Mouse (Mus musculus): Measurements from ENCODE around the gene Hsd11b2.

Hsd11b2 gene

DNA sequence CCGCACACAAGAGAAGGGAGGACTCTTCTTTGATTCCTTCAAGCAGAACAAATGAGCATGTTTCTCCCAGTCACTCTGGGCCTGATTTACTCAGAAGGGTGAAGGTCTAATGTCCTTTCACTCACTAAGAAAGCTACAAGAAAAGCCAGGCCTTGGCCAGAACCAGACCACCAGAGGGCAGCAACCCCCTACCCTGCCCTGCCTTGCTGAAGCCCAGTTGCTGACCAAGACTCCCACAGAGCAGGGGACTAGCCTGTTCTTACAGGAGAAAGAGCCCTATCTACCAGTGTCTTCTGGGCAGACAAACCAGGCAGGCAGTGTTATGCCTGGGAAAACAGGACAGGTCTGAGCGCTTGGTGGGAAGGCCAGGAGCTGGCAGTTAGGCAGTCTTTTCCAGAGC, 34.2 kb upstream of the Hsd11b2 start:
- no peak for DNase-seq (ENCODE audit: low read depth)

DNA sequence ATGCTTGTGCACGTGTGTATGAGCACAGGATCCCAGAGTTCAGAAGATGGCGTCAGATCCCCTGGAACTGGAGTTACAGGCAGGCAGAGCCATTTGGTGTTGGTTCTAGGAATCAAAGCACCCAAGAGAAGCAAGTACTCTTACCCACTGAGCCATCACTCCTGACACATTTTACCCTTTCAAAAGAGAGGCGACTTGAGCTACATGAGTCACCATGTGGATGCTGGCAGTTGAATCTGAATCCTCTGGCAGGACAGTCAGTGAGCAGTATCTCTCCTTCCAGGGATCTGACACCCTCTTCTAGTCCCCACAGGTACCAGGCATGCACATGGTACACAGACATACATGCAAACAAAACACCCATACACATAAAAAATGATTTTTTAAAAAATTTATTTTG, 30.5 kb upstream of the Hsd11b2 start:
- no peak for DNase-seq (ENCODE audit: low read depth)

DNA sequence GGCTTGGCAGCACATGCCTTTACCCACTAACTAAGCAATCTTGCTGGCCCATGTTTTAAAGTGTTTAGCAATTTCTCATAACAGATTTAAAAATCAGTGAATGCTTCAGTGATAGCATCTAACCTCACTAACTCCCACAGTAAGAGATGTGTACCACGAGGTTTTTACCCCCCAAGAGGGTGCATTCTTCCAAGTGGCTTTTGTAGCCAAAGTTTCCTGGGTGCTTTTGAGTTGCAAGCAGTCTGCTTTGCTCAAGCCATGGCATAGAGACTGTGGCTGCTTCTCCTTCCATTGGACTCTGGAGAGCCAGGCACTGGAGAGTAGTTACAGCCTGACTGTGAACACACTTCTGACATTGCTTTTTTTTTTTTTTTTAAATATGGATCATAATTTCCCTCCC, 29.3 kb upstream of the Hsd11b2 start:
- DNase-seq (ENCODE audit: low read depth), result no peak

DNA sequence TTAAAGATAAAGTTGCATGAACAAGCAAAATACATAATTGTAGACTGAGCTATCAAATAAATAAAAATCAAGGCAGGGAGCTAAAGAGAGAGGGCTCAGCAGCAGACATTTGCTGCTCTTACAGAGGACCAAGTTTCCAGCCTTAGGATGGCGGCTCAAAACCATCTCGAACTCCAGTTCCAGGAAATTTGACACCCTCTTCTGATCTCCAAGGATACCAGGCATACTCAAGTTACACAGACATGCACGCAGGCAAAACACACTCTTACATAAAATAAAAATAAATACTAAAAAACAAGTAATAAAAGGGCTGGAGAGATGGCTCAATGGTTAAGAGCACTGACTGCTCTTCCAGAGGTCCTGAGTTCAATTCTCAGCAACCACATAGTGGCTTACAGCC, 25.1 kb upstream of the Hsd11b2 start:
- no peak for DNase-seq (ENCODE audit: low read depth)

DNA sequence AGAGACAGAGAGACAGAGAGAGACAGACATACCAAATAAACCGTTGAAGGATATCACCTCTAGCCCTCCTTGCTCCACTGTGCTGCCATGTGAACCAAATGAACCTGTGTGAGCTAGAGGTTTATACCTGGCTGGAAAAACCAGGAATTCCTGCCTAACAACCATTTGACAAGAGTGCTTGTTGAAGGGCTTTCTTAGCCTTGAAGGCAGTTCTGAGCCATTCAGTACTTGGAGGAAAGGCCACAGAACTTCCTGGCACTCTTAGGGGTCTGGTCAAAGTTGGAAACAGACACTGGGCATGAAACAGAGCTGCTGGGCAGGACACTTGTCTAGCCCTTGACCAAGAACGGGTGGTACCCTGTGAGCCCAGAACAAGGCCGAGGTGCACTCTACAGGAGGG, 24.0 kb upstream of the Hsd11b2 start:
- DNase-seq (ENCODE audit: low read depth), result no peak

DNA sequence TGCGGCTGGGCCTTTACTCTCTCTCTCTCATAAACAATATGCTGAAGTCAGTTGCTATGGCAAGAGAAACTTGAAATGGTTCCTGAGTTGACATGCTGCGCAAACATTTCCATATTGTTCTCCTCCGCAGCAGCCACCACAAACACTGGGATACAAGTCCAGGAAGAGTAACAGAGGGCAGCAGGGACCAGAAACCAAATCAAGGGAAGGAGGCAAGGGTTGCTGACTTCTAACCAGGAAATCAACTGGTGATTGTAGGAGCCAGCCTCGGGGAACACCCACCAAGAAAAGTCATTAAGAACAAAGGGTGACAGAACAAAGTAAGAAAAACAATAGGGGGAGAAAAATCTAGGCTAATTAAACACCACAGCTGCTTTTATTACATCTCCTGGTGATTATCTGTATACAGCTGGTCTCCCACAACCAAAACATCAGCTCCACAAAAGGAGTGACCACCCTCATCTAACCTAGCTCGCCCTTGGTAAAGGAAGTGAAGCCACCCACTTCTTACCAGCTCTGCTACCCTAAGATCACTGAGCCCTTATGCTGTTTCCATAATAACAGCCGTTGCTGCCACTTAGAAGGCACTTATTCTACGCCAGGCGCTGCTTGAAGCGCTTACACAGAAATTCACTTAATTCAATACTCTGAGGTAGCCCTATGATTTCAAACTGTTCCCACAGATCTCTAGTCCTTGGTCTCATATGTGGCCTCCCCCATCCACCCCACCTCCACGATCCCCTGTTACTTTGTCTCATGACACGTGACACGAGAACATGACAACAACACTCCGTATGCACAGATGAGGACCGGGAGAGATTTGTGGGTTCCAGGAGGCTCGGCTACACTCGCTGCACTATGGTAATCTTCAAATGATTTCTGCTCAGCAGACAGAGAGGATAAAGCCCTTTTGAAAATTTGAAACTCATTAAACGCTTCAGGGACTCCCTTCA, 22.9 kb upstream of the Hsd11b2 start:
- DNase-seq (ENCODE audit: low read depth), result no peak

DNA sequence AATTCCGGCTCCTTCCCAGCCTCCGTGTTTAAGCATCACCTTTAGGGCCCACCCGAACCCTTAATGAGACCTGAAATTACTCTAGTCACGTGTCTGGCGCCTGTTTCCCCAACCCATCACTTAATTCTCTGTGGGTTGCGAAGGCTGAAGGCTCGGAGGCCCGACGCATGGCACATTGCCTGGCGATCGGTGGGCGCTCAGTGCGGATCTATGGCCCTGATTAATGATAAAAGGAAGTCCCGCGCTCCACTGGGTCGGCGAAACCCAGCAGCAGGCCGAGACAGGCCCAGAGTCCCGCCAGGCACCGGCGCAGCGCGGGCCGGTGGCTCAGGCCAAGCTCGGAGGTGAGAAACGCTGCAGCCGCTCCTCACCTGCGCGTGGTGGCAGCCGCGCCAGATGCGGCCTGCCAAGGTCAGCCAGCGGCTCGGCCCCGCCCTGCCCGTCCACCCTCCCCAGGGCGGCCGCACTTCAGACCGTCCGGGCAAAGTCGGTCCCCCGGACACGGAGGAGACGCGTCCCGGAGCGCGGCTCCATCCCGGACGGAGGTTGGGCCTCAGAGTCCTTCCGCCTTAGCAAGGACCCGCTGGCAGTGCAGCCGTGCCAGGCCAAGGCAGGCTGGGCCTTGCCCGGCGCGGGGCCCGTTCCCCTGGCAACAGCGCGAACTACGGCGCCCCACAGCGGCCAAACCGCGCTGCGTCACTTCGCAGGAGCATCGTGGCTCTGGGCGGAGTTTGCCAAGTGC, 21.9 kb upstream of the Hsd11b2 start, which contains the start of gene Zdhhc1:
Gene Zdhhc1 (minus strand): TSS at position 464 of the 742 bp plus-strand sequence.
- no peak for DNase-seq (ENCODE audit: low read depth)

DNA sequence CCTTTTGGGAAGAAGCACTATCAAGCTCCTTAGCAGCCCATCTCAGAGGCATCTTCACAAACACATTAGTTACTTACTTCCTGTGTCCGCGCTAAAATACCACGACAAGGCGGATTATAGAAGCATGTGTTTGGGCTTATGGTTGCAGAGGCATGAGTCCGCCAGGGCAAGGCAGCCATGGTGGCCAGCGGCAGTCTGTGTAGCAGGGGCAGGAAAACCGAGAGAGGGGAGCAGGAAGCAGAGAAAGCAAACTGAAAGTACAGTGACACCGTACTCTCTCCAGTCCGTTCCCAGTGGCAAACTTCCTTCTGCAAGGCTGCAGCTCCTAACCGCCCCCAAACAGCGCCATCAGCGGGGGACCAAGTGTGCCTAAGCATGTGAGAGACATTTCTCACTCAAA, 18.8 kb upstream of the Hsd11b2 start:
- DNase-seq (ENCODE audit: low read depth), result no peak

DNA sequence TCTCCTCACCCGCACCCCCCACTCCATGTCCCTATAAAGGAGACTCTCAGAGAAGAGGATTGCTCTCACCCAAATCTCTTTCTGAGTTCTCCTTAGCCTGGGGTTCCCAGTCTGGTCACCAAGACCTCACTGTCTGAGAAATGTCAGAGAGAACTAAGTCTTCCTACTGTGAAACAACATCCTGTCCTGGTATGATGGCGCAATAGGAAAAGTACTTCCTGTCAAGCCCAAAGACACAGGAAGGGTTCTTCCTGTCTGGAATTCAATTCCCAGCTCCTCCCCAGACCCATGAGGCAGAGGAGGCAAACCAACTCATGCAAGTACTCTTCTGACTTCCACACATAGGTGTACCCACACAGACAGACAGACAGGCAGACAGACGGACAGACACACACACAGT, 13.9 kb upstream of the Hsd11b2 start:
- no peak for DNase-seq (ENCODE audit: low read depth)

DNA sequence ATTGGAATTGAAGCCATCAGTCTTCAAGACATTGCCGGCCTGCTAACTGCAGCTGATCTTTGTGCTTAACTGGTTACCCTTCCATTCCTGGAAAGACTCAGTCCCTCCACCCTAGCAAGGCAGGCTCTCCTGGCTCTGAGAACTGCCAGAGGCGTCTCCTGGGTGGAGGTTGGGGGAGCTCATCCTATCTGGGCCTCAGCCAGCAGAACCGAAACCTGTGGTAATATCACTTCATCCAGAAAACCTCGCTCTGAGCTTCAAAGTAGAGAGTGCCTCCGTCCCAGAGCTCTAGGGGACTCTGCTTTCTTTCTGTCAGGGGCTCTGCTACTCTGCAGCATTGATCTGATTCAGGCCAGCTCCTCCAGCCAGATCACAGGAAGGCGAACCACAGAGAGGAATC, 11.6 kb upstream of the Hsd11b2 start:
- no peak for DNase-seq (ENCODE audit: low read depth)

DNA sequence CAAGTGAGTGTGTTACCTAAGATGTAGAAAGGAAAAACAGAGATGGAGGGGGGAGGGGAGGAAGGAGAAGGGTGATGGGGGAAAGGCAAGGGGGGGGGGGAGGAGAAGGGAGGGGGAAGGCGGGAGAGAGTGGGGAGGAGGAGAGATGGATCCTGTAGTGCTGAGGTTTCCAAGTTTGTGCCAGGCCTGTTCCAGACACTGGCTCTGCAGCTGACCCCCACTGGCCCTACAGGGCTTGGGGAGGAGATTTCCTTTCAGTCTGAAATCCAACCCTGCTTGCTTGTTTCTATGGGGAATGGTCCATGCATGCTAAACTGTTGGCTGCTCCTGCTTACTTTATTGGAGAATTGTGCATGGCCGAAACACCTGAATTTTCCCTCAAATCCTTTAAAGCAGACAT, 9.8 kb upstream of the Hsd11b2 start:
- DNase-seq (ENCODE audit: low read depth), result no peak

DNA sequence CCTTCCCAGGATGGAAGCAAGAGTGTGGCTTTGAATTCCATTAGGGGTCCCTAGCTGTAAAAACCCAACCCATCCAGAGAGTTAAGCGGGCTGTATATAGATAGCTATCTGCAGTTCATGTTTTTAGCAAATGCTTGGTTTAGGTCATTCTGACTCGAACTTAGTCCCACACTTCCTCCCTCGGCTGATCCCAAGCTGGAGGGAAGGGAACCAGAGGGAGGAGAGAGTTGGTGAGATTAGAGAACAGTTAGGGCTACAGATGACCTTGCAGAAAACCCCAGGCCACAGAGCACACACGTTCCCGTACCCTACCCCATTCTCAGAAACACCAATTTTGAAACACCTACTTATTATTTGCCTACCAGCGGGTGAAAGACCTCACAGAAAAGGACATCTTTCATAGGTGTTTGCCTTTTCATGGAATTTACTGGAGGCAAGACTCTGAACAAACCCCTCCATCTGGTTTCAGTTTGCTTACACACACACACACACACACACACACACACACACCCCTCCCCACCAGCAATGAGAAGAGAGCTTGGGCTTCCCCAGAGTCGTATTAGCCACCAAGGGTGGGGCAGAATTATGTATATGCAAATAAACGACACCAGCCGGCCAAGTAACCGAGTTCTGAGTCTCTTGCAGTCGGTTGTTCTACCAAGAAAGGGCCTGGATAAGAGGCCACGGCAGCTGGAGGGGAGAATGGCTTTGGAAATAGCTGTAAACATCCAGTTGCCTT, 8.4 kb upstream of the Hsd11b2 start:
- no peak for DNase-seq (ENCODE audit: low read depth)

DNA sequence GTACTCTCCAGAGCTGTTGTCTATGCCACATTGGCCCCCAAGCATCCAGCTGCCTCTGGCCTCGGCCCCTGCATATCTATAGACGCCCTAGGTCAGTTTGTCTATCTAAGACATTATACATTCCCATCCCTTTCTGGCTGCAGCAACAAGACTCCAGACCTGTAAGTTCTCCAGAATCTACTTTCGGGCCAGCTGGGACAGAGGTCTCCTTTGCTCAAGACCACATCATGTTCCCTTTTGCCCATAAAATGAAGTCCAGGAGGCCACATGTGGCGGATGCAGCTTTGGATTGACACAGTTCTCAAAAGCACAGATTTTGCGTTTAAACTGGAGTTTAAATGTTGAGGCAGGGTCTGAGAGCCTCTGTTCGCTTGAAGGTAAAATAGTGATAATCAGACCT, 4.4 kb upstream of the Hsd11b2 start:
- no peak for DNase-seq (ENCODE audit: low read depth)

DNA sequence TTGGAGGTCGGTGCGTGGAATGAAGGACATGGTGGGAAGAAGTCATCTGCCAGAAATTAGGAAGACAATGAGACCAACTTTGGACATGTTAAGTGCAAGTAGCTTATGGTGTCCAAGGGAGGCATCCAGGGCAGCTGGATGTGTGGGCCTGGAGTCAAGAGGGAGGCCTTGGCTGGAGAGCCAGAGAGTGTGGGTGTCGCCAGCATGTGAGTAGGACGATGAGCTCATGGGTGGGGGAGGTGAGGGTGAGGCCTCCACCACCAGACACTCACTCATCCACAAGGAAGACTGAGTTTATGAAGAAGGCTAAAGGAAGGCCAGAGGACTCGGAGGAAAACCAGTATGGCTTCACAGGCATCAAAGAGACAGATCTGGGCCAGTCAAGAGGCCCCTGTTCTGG, 3.9 kb upstream of the Hsd11b2 start:
- DNase-seq (ENCODE audit: low read depth), result no peak

DNA sequence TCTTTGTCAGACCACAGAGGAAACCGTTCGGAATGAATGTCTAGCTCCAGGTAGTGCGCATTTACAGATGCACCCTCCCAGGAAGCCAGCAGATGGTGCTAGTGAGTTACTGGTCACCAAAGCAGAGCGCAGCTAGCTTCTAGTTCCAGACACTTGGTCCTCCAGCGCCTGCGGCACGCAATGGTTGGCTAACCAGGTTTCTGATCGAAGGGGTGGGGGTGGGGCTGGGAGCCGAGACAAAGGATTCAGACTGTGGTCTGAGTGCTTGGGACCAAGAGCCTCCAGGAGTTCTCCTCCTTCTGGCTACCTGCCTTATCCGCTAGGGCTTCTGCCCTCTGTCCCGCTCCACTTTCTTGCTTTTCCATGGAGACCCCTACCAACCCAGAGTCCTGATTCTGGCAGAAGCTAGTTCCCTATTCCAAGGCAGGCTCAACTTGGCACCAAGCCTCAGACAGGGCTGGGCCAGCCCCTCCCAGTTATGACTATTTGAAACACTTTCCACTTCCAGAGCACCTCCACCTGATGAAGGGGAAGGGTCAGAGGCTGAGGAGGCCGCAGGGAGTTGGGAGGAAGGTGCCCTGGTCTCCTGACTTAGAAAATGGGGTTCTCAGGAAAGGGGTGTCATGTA, 2.4 kb upstream of the Hsd11b2 start:
- DNase-seq (ENCODE audit: low read depth), result peak; percentile 63

DNA sequence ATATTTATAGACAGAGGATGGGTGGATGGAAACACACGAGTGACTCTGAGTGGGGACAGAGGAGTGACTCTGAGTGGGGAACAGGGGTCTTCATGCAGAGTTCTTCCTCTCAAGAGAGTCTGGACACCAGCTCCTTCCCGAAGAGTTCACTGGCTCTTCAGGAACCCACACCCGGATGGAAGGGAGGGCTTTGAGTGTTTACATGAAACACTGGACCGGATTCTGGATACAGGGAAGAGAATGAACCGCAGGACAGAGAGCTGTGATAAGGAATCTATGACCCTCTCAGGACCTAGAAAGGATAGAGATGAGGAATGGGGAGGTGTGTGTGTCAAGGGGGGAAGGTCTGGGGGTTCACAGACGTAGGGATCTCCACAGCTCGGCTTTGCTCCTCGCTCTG, 1.2 kb upstream of the Hsd11b2 start:
- no peak for DNase-seq (ENCODE audit: low read depth)

DNA sequence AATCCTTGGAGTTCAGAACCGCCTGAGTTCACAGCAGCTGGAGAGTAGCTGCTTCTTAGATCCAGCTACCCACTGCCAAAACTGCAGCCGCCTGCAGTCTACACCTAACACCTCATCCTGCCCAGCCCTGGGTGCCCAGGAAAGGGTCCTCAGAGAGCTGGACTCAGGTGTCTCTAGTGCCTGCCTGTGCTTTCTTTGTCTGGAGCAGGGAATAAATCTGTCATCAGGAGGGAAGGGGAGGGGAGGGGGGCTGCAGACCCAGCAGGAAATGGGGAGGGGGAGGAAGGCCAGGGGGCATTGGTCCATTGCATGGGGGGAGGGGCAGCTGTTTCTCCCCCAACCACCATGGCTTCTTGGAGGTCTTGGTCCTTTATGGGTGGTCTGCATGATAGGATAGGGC, 1.0 kb downstream of the Hsd11b2 start:
- no peak for DNase-seq (ENCODE audit: low read depth)

DNA sequence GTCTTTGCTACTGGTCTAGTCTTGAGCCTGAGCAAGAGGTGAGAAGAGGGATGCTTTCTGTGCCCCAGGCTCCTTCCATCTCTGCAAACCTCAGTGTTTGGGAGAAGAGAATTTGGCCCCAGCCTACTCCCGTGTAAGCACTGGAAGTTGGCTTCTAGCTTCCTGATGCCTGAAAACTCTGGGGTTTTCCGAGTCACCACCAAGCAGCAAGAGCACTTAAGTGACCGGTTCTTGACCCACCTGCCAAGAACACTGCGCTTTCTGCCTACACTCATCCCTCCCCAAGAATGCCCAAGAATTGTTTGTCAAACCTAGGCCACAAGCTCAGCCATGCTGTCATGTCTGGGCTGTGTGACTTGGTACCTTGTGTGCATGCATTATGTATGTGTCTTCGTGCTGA, 2.0 kb downstream of the Hsd11b2 start:
- DNase-seq (ENCODE audit: low read depth), result no peak

DNA sequence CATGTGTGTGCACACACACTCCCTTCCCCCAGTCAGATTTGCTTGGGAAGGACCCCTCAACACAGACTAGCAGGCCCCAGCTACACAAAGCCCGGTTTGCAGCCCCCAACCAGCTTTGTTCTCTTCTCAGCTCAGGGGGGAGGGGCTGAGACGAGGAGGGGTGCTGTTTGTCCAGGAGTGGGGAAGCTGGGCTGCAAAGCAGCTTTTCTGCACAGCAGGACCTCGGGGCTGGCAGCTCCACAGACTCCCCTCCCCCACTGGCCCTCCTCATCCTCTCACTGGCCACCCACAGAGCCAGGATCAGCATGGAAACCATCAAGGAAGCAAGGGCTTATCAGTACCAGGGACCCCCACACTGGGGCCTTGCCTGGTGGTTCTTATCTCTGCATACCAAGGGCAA, 2.5 kb downstream of the Hsd11b2 start:
- no peak for DNase-seq (ENCODE audit: low read depth)

DNA sequence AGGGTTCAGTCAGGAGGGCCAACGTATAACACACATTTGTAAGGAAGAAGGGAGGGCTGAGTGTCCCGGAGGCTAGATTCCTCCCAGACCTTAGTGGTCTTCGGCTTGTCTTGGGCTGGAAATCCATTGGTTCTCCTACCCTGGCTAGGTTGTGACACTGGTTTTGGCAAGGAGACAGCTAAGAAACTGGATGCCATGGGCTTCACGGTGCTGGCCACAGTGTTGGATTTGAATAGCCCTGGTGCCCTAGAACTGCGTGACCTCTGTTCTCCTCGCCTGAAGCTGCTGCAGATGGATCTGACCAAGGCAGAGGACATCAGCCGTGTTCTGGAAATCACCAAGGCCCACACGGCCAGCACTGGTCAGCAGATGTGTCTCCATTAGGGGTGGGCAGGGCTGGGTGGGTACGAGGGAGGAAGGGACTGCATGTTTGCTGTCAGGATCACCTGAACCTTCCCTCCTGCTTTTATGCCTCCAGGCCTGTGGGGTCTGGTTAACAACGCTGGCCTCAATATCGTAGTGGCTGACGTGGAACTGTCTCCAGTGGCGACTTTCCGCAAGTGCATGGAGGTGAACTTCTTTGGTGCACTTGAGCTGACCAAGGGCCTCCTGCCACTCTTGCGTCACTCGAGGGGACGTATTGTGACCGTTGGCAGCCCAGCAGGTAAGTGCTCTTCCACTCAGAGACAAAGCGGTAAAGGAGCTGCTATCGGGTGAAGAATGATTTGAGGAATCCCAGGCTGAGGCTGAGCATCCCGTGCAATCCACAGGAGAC, 3.6 kb downstream of the Hsd11b2 start:
- no peak for DNase-seq (ENCODE audit: low read depth)

DNA sequence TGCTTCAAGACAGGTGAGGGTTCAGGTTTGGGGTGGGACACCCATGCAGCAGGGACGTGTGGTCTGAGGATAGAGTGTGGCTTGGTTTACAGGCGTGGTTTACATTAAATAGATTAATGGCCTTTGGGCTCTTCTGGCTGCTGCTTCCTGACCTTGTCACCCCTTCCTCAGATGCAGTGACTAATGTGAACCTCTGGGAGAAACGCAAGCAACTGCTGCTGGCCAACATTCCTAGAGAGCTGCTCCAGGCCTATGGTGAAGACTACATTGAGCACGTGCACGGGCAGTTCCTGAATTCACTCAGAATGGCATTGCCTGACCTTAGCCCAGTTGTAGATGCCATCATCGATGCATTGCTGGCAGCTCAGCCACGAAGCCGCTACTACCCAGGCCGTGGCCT, 4.3 kb downstream of the Hsd11b2 start:
- no peak for DNase-seq (ENCODE audit: low read depth)

Measured in c-Kit-positive CD71-negative TER-119-negative erythroid progenitor cells, embryonic 14.5 days (primary cell).